Mouse (Mus musculus): ENCODE measurements around the gene Dock7. TPM values are rescaled to one million over a fixed set of nuclear protein-coding genes. Genes with fewer than 3 reads are reported as not detected.
"Not testable (repeated sequence)": the region's sequence is repeated elsewhere in the genome, so short reads cannot be mapped to it uniquely, and the experiment has no call there.

Dock7 gene
- total RNA-seq, 2 experiments from 2014 or later = 34.5 to 48.6 TPM

DNA sequence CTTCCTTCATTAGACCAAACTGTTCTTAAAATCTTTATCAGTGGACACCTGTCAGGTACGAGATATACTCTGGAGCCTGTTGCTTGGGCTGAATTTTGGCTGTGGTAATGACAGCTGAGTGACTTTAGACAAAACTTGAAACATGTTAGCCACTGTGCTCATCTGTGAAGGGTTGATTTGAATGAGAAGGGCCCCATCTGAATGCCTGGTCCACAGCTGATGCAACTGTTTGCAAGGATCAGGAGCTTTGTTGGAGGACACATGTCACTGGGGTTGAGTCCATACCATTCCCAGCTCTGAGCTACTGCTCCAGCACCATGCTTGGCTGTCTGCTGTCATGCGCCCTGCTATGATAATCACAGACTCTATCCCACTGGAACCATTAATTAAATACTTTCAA lies 115.1 kb downstream of the Dock7 start:
- no peak for DNase-seq

DNA sequence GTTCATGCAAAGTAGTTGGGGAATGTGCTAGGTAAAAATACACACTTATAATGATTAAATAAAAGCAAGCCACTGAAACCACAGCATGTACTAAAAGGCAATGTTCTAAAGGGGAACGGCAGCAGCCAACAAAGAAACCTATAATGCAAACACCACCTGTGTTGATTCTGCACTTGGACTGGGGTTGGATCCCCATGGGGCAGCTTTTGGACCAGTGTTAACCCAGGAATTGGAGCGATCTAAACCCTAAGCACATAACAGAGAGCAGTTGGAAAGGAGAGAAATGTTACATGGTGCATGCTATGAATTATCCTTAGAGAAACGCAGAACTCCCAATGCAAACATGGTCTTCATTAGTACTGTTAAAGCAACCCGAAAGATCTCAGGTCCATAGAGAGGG lies 127.2 kb downstream of the Dock7 start:
- no peak for DNase-seq

DNA sequence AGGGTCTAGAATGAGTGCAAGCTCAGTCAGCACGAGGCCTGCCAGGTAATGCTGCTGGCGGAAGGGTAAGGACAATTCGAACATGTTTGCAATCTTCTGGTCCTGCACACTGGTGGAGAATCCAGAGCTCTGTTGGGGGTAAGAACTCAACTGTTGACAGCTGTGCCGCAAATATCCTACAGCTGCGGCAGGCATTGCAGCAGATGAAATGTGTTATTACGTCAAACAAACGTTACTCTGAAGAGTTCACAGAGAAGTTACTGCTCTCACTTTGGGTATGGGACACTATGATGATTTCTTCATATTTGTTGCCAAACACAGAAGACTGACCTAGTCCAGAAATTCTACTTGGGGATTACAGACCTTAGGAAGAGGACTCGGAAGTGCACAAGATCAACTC lies 136.0 kb downstream of the Dock7 start:
- DNase-seq = no peak

DNA sequence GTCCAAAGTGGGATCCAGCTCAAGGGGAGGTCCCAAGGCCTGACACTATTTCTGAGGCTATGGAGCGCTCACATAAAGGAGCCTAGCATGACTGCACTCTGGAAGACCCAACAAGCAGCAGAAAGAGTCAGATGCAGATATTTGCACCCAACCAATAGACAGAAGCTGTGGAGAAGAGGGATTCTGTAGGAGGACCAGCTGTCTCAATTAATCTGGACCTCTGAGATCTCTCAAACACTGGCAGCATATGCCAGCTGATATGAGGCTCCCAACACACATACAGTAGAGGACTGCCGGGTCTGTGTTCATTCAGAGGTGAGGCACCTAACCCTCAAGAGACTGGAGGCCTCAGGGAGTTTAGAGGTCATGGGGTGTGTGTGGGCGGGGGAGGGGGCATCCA lies 140.7 kb downstream of the Dock7 start:
- DNase-seq = not testable (repeated sequence)

DNA sequence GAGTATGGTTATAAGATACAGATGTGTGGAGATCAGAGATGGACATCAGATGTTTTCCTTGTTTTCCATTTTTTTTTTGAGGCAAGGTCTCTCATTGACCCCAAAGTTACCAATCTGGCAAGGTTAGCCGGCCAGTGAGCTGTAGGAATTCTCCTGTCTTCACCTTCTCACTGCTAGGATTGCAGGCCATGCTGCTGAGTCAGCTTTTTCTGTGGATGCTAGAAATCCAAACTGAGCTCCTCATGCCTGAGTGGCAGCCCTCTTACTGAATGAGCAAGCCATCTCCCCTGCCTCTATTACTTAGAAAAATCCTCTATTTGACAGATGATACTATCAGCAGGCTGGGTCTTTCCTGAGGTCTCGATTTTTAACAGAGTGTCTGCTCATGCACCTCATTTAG lies 142.0 kb downstream of the Dock7 start:
- no peak for DNase-seq

DNA sequence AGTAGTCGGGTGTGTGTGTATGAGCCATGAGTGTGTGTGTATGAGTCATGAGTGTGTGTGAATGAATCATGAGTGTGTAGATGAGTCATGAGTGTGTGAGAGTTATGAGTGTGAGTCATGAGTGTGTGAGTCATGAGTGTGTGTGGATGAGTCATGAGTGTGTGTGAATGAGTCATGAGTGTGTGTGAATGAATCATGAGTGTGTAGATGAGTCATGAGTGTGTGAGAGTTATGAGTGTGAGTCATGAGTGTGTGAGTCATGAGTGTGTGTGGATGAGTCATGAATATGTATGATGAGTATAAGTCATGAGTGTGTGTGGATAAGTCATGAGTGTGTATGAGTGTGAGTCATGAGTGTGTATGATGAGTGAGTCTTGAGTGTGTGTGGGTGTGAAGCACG lies 142.4 kb downstream of the Dock7 start:
- not testable (repeated sequence) for DNase-seq

DNA sequence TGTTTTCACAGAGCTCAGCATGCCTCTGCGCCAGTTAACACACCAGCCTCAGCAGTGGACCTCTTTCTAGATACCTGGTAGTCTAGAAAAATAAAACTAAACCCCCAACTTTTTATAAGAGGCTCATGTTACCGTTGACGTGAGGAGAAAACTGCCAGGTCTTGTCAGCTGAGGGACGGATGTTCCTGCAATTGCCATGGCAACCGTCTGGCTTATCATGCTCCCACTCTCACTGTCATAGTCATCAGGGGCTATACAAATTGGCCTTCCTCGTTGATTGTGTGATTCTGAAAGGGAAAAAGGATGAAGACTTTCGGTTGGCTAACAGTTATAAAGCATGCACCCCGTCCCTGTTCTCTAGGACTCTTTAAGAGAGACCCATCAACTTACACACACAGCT lies 145.0 kb downstream of the Dock7 start:
- DNase-seq = no peak

DNA sequence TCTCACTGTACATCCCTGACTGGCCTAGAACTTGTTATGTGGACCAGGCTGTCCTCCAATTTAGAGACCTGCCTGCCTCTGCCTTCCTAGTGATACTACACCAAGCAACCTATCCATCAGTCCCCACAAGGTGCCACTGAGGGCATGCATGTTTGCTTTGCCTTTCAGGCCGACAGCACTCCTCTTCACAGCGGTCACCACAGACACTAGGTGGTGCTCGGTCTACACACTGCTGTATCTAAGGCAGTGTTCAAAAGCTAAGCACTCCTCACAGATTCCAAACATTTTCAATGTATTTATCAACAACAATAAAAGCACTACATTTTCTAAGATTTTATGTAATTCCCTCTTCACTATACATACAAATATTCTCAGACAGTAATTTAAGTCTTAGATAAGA lies 150.8 kb downstream of the Dock7 start:
- DNase-seq = no peak

DNA sequence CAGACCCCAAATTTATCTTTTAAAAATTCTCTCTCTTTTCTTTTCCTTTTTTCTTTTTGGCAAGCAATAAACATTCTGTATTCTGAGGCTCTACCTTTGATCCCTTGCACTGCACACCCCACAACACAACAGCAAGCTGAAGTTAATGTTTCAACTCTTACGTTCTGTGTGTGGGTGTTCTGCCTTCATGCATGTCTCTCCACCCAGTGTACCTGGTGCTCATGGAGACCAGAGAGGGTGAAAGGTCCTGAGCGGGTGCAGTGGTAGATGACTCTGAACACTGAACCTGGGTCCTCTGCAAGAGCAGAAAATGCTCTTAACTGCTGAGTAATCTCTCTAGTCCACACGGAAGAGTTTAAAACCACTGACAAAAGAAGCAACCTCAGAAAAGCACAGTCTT lies 160.5 kb downstream of the Dock7 start:
- DNase-seq = no peak

DNA sequence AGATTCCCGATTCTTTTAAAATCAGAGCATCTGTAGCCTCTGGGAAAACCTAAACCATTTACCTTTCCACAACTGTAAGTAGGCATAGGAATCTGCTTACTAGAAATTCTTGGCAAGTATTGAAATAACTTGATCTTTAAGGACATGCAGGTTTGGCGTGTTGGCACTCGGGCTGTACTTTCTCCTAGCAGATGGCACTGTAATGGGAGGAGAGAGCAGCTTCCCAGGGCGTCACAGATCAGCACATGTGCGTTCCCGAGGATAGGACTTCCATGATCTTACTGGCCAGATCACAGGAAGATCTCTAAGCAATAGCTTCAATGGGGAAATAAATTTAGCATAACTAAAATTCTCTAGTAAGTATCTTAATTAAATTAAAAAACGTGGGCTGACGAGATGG lies 164.7 kb downstream of the Dock7 start:
- no peak for DNase-seq

DNA sequence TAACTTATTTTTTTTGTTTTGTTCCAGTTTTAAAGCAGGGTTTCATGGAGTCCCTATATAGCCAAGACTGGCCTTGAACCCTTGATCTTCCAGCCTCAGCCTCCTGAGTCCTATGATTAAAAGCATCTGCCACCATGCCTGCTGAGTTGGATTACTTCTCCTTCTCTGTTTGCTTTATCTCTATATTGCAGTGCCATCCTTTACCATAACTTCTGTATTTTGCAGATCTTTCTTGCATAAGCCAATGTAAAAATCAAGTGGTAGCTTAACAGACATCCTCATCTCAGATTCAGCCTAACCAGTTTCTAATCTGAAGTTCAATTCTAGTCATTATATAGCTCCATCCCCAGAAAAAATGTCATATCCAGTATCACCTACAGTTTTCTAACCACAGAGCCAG lies 170.2 kb downstream of the Dock7 start:
- DNase-seq = no peak

DNA sequence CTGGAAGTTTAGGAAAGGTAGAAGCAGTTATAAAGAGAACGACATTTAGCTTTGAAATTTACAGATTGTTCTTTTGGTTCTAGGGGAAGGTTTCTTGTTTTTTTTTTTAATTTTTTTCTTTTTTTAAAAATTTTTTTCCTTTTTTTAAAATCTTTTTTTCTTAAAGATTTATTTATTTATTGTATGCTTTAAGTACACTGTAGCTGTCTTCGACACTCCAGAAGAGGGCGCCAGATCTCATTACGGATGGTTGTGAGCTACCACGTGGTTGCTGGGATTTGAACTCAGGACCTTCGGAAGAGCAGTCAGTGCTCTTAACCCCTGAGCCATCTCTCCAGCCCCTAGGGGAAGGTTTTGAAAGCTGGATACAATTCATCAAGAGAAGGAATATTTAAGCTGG lies 182.5 kb downstream of the Dock7 start:
- DNase-seq = not testable (repeated sequence)

DNA sequence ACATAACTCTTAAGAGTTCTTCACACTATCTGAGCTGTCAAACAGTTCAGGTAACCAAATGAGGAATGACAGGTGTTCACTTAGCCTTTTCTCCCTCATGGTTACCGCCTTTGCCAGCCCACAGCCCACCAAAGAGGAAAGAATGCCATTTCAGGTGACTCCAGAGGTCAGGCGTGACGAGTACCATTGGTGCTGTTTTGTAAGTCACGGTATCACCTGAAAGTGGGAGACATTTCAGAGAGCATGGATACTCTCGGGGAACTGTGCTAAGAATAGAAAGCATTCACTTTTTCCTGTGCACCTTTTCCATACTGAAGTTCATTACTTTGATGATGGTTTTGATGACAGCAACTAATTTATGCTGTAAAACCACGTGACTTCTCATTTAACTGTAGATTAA lies 184.7 kb downstream of the Dock7 start:
- DNase-seq = no peak

DNA sequence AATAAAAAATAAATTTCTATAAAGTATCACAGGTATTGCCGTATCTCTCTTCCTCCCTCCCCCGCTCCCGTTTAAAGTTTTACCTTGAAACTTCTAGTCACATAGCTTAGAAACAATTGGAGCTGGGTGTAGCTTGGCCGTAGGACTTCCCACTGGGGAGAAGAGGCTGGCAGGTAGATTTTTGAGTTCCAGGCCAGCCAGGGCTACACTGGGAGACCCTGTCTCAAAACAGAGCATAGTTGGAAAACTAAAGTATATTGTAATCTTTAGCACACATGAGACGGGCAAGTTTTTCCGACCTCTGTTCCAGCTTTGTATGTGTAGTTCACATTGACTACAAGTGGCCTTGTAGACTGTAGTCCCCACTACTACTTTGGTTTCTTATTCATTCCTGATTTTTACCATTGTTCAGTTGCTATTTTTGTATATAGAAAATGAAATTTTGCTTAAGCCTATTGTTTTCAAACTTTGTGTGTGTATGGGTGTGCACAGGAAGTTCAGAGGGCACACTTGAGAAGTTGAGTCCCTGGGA lies 195.4 kb downstream of the Dock7 start:
- no peak for DNase-seq

DNA sequence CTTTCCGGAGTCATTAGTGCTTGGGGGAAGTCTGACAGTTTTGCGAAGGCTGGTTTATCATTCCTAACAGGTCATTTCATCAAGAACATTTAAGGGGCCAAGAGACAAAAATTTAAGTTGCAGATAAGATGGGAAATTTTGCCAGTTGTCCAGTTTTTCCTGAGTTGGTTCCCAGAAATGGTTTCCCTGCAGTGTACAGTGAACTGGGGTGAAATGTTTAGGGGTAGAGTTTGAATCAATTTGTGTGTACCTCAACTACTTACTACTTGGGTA lies 195.9 kb downstream of the Dock7 start:
- DNase-seq = no peak

DNA sequence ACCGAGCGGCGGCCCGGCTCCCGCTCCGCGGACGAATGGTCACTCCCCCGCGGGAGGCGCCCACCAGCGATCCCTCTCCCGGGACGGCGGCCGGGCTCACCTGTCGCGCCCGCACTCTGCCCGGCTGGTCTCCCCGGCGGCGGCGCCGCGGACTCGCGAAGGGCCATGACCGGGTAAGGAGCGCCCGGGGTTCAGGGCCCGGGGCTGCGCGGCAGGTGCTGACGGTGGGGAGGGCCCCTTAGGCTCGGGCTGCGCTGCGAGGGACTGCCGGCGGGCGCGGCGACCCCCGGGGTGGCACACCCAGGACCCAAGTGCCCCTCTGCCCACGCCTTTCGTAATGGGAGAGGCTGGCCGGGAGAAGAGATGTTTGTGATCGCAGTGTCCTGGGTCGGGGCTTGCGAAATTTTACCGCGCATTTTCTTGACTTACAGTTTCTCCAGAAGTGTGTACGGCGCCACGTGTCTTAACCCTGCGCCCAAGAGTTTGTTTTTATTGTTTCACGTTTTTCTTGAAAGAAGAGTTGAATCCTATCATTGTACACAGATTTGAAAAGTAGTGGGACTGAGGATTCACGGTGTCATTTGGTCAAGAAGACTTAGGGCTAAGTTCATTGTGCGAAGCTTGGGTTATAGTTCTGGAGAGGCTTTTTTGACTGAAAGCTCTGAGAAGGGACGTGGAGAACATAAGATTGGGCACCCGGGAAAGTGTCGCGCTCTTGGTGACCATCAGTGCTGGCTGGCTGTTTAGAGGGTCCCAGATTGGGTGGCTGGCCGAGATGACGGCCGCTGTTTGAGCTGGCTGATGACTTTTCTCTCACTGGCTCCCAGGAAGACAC lies 196.4 kb downstream of the Dock7 start:
- DNase-seq = peak; percentile 55

DNA sequence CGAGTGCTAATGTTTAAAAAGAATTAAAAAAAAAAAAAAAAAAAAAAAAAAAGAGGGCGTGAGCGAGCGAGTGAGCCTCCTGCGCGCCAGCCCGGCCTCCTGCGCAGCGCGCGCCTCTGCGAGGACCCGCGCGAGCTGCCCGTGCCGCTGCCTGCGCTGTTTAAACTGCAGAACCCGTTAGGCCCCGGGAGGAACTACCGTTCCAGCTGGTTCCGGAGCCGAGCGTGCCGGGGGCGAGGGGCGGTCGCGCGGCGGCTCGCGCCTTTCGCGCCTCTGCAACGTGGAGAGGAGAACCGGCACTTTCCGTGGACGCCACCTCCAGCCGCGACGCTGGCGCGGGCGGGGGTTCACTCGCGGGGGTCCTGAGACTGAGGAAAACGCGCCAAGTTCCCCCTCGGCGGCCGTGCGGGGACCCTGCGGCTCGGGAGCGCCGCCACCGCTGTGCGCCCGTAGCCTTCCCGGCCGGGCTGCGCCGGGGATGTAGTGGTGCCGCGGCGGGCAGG lies 197.1 kb downstream of the Dock7 start, which contains the start of gene Usp1:
Gene Usp1, plus strand, starts transcription at position 243 of the 503 bp plus-strand sequence.
- peak; percentile 87 for DNase-seq

DNA sequence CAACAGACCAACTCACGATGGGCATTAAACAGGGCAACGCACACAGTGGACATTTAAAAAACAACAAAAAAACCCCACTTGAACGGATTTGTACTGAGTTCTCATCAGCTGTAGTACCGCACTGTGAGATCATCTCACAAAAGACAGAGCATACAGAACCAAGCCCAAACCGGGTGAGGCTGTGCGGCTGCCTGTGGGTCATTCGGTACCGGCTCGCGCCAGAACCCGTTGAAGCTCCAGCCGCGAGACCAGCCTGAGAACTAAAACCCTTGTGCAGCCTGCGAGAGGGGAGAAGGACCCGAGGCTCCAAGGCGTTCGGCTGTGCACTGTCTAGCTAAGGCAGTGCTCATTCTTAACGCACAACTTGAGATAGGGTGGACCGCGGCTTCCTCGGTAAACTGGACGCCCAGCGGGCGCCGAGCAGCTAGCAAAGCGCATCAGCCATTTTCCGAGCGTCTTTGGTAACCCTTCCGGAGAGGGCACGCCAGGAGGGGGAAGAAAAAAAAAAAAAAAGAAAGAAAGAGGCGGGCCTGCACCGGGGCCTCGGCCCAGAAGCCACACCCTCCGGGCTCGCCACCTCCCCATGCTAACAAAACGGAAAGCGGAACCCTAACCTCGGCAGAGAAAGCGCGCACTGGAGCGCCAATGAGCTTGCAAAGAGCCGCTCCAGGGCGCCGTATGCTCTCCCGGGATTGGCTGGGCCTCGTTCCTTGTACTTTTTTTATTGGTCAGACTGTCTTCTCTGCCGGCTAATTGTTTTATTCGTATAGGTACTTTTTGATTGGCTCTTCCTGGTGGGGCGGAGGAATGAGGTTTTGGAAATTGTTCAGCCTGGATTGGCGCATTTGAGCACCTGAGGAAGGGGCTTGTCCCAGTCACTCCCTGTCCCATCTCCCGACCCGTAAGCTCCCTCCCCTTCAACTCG lies 197.8 kb downstream of the Dock7 start:
- DNase-seq = peak; percentile 95

DNA sequence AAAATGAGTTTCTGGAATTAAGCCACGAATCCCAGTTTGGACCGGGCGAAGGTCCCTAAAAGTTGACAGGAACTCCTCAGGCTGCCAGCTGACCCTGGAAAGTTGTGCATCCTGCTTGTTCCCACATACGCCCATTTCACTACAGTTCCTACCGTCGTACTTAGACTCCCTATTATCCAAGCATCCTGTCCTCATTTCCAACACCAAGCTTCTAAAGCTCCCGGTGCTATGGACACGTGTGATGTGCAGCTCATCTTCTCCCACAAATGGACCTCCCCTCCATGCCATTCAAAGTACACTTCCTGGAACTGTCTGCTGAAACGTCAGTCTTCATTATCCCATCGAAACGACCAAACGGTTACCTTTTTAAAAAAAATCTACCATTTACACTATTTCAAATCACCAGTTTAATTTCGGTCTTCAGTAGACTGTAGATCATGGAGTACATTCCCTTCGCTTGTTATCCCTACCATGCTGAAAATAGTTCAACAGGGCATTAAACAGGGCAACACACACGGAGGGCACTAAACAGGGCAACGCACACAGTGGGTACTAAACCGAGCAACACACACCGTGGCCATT lies 198.6 kb downstream of the Dock7 start:
- DNase-seq = peak; percentile 14

DNA sequence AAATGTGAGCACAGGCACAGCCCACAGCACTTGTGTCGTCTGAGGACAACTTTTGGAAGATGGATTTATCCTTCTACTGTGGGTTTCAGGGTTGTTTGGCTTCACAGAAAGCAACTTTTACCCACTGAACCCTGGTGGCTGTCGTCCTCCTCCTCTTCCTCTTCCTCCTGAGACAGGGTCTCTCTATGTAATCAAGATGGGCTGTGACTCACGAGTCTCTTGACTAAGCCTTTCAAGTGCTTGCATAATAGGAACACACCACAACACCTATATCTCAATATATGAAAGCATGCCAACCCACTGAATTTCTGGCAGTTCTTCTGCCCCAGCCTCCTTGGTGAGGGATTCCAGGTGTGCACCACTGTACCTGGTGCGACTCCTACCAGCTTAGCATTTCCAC lies 199.8 kb downstream of the Dock7 start:
- DNase-seq = no peak

DNA sequence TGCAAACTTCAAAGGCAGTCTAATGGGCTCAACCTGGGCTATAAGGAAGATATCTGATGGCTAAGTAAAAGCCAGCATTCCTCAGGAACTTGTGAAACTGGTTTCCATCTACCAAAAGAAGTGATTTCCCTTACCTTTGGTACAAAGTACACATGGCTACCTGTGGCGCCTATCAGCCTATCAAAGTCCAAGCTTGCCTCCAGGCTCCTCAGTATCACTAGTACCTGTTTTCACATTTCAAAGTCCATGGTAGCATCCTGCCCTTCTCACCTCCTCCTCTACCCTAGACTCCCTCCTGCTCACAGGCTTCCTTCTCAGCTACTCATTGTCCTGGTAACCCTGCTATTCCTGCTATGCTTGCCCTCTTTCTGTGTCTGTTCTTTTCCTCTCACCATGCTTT lies 202.5 kb downstream of the Dock7 start:
- no peak for DNase-seq

DNA sequence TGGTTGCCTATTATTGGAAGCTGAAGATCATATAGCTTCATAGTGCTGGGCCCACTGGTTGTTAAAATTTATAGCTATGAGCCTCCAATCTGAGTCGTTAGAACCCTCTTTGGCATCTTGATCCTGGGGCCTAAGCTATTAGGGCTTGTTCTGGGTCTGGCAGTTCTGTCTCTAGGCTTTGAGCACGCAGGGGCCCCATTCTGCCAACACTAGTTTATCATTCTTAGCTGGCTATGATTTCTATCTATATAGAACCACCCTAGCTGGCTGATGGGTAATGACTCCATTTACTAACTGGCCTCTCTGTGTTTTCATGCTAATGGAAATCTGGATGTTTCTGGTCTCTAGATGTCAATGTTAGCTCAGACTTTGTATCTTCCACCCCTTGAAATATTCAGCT lies 203.0 kb downstream of the Dock7 start:
- no peak for DNase-seq

DNA sequence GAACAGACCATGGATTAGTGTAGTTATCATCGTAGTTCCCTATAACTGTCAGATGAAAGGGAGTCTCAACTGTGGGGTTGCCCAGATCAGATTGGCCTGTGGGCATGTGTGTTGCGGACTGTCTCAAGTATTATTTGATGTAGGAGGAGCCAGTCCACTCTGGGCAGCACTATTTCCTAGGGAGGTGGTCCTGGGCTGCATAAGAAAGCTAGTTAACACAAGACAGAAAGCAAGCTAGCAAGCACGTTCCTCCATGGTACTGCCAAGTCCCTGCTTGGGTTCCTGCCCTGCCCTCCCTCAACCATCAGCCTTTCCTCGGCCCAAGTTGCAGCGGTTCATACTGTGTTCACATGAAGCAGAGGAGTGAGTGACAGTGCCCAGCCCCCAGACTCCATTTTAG lies 210.5 kb downstream of the Dock7 start:
- no peak for DNase-seq

All from adrenal gland, postnatal 10 days (tissue).